Mouse (Mus musculus) monocyte, adult 5-6 weeks (primary cell): Measurements from ENCODE around the gene D16Ertd472e. TPM values are rescaled to one million over a fixed set of nuclear protein-coding genes. Genes with fewer than 3 reads are reported as not detected.

Experiments
- ATAC-seq: fragments of 153-309, 156-312 bp; replicated peaks from 2 replicates; pipeline ENCODE4 v1.8.0; 2017; ENCODE audit warnings: mild to moderate bottlenecking; ENCODE audit not compliant: low TSS enrichment, insufficient number of reproducible peaks, severe bottlenecking, poor library complexity, low FRiP score
- total RNA-seq: library from RNA; stranded (forward); fragments of 200-1000, 200-491, 200-594 nt; gene quantifications from 3 replicates; pipeline ENCODE4 v1.2.3, GENCODE M21; 2017

Gene D16Ertd472e
- total RNA-seq, 1 experiment from 2014 or later: 44.1 TPM

DNA sequence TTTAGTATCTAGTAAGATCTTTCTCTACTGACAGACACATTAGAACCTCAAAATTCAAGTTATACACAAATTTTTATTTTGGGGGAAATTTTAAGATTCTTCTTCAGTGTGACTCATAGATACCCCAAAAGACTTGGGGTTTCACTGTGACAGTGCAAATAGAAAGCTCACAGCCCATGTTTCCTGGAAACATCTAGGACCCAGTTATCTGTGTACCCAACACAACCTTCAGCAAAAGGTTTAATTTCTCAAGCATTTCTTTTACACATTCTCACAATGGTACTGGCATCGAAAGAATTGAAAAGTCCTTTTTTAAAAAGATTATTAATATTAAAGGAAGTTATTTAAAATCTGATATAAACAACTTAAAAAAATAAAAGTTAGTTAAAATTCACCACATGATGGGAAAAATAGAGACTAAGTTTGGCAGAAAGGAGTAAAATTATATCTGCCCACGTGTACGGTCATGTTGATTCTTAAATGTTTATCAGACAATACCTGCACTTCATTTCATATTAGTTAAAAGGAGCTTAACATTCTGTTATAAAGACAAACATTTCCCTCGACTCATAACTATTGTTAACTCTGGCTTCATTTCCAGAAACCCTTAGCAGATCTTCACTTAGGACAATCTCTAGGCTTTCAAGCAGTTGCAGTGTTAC, 1.2 kb downstream of the D16Ertd472e start:
- ATAC-seq: no peak

DNA sequence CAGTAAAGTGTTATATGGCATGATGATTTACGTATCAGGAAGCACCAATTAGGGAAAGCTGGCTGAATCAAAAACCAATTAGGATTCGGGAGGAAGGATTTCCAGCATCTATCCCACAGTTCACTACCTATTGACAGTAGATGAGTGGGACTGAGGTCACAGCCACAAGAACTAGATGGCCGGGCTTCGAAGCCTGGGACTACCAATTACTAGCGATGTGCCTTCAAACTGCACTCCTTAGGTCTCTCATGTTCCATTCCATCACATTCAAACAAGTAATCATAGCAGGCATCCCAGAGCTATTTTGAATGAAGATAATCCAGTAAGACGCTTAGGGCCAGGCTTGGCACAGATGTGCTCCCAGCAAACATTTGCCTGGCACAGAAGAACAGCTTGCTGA, 2.3 kb downstream of the D16Ertd472e start:
- no peak for ATAC-seq

DNA sequence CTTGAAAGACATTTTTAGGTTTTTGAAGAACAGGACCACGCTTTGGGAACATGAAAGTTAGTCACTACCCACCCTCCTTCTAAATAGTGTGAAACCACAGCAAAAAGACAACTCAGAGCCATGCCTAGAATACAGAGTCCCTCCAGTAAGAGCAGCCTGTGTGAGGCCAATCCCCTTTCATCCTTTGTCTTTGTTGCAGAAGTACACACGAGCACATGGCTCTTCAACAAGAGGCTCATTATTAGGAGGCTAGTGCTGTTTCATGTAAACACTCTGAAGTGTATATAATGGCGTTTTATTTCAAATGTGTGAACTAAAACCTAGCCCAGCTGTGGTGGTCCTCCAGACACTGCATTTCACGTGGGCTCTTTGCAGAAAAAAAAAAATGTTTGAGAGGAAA, 3.5 kb downstream of the D16Ertd472e start:
- no peak for ATAC-seq

DNA sequence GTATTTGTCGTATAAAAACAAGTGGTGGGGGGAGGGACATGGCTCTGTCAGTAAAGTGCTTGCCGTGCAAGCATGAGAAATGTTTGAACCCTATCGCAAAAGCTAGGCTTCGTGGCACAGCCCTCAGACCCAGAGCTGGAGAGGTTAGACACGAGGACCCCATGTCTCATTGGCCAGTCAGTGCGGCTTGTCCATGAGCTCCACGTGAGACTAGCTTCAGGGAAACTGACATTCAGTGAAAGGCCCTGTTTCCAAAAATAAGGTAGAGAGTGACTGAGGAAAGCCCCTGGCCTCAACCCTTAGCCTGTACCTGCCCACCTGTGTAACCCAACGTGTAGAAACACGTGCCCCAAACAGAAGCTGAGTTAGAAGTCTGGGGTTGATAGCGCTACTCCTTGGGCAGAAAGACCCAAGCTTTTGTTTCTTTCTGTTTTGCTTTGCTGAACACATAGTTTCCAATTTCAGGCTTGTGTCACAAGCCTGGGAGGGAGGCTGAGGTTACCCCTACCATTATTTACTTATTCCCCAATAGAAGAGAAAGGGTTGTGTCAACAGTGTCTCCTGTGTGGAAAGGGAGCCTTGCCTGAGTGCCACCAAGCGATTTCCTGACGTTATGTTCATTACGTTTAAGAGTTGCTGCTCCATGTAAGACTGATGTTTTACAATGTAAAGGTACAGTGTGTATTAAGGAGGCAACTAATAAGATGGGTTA, 12.2 kb downstream of the D16Ertd472e start:
- no peak for ATAC-seq

DNA sequence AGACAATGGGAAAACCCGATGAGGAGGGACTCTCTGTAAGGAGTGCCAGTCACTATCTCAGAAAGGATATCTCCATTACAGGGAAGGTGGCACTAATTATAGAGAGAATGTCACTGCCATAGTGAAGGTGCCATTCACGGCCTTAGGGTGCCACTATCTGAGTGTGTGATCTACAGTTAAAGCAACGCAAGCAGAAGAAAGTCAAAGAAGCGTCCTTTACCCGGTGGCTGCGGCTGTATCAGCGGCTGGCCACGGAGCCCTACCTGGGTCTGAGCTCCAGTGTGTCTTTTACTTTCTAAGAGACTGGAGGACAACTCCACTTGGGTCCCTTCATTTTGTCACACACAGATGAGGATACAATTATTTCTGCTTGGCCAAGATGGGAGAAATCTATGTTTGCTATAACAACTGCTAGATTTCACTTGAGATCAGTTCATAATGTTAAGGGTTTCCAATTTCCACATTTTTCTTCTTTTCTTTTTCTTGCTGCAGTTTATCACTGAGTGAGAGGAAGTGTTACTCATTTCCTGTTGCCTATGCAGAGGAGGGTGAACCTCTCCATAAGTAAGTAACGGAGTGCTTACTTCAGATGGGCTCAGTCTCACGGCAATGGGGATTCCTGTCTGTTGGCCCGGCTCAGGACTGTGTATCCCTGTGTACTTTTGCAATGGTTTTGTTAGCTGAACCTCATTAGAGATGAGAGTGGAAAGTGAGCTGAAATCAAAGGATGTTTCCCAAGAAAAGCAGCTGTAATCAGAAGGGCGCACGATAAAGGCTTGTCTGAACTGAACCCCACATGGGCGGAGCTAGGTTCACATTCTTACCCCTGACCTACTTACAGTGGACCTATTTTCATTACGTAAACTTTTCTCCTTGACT, 13.2 kb downstream of the D16Ertd472e start:
- peak; percentile 50; the same call in 1 of the 2 replicates for ATAC-seq

DNA sequence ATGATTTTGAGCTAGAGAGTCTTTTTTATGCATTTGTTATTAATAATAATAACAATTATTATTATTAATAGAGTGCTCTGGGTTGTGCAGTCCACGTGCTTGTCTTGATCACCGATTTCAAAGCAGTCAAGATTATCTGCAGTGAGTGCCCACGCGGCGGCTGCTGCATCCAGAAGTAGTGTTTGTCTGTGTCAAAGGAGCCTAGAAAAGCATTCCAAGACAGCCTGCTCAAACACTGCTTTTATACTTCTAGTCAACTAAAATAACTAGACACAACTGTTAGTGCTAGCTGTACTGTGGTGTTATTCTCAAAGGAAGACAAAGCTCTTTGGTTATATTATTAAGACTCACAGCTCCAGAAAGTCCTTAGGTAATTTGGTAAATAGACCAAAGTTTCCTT, 15.9 kb downstream of the D16Ertd472e start:
- ATAC-seq: no peak

DNA sequence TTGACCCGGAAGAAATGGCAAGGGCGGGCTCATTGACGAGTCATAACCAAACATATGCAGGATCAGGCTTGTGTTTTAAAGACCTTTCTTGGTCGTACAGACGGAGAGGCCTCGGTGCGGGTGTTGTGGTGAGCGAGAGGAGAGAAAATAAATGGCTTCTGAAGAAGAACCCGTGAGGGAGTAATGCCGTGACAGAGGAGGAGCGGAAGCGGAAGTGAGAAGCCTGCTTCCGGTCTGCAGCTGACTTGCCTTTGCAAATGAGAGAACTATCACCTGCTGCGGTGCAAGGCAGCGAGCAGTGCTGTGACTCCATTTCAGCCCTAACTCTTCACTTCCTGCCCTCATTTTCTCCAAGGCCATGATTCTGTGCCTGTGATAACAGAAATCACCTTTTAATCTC, 16.4 kb downstream of the D16Ertd472e start:
- peak; percentile 53 for ATAC-seq

DNA sequence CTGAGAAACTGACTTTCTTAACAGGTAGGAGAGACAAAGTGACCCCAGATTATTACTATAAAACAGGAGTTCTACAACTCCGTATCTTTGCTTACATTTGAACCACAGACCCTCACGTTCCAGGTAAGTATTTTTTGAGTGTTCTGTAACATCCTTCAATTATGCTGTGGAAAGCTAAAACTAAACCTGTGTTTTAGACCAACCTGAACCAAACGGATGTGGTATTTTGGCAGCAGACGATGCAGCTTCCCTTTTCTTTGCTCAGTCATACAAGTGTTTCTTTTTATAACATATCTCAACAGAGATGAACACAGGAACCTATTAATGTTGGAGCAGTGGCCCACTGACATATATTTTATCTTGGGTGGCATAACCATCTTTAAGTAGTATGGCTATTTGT, 18.9 kb downstream of the D16Ertd472e start:
- 0 out of 2 replicates have a peak, but pooled peaks have one; percentile 27 for ATAC-seq

DNA sequence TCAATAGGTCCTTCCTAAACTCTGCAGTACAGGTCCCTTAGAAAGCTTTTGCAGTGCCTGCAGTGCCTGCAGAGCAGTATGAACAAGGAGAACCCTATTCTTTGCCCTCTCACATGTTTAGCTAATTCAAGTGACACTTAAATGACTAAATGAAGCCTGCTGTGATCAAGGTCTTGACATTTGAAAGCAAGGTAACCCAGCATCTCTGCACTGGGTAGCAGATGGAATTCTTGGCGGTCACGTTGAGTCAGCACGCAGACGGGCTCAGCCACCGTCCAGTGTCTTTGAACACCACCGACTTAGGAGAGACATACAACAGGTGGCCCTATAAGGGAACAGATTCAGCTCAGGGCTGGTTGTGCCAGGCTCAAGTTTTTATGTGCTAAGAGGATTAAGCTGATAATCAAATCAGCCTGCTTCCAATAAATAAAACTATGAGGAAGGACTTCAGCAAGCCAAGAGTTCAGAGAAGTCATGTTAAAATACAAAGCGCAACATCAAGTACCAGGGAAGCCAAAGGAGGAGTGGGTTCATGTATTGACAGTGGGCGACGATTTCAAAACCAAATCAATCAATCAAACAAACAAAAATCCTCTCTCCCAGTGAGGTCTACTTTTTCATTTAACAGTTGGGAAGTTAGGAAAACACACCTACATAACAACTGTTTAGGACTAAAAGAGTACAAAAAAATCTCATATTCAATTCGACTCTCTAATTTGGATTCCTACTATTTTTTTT, 21.4 kb downstream of the D16Ertd472e start:
- no peak for ATAC-seq

DNA sequence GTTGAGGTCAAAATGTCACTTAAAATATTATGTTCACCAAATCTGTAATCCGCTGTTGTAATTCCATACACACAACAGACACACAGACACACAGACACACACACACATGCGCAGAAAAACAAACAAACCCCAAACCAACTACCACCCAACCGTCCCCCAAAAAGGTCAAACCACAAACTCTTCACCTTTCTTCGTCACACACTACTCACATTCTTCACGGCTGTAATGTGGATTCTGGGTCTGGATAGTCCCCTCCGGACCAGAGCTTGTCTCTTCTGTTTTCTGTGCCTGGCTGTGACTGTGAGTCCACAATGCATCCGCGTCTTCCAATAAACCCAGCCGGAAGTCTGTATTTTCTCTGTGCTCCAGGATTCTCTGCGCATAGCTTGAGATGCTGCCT, 29.1 kb downstream of the D16Ertd472e start:
- ATAC-seq: 0 out of 2 replicates have a peak, but pooled peaks have one; percentile 31

DNA sequence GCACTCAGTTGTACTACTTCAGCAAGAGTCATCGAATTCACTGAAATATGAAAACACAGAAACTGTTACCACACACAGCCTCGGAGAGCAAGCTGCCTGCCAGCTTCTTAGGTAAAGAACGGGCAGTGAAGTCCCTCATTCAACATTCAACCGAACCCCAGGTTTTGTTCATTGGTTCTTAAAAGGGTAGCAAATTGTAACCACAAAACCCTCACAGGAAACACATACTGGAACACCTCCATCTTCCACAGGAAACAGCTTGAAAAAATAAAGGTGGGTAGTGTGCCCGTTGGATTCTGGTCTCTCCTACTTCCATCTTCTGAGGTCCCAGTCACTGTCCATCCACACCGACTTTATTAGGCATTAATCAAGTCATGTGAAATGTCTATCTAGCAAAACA, 30.0 kb downstream of the D16Ertd472e start:
- no peak for ATAC-seq

DNA sequence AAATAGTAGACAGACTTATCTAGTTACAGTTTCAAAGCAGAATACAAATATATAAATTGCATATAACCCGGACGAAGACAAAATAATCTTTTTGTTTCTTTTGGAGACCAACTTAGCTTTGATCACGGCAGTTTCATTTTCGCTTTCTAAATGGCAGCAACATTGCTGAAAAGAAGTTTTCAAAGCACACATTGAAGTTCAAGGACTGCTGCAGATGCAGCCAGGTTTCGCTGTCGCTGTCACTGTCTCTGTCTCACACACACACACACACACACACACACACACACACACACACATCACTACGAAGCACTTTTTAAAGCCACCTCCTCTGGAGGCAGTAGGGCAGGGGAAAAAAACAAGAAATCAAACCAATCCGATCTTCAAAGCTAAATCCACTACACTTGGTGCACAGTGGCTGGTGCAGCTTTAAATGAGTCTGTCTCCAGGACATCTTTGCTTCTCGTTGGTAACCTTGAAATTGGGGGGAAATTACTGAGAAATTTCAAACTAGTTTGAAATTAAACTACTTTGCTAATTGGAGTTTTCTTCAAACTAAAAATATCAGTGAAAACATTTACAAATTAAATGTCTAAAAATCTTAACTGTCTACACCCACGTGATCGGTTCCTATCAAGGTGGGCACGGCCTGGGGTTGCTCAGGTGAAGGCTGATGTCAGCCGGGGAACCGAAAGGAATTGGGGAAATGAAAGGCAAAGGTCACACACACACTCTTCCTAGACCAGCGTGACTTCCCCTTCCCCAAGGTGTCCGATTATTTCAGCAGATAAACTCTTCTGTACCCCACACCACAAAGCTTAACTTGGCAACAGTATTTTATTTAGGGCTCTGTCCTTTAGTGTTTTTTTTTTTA, 35.9 kb downstream of the D16Ertd472e start:
- ATAC-seq: peak; percentile 62

DNA sequence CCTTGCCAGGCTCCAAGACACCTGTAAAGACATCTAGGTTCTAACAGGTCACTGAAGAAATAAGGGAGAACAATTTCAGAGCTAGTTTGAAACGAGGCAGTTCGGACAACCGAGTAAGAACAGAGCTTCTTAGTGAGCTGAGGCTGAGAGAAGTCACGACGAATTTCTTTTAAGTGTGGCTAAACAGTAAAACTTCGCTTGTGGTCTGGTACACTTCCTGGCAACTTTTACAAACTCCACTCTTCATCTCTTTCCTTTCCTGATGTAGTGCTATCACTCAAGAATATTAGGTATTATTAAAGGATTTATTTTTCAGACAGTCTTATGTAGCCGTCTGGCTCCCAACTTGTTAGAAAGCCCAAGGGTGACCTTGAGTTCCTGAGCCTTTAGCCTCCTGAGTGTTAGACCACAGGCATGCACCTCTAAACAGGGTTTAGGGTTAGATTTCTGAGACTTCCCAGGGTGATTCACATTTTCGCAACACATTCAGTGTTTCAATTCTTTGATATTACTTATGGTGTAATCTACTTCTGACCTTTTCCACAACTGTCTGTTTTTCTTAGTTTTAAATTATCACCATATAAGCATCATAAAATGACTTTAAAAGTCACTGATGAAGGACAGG, 38.6 kb downstream of the D16Ertd472e start:
- no peak for ATAC-seq

DNA sequence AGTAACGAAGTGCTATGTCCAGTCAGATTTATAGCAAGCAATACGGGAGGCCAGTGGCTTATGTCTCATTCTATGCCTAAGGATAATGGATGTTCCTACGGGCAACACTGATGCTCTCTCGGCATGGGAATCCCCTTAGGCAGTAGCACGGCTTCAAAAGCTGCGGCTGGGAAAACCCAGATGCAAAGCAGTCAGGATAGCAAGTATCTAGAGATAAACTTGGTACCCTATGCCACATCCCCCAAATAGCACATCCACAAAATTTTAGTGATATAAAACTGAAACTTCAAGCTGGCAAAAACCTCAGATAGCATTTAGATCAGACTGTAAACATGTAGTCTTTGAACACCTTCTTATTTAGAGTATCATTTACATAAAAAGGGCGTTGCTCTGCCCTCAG, 39.2 kb downstream of the D16Ertd472e start:
- ATAC-seq: no peak

DNA sequence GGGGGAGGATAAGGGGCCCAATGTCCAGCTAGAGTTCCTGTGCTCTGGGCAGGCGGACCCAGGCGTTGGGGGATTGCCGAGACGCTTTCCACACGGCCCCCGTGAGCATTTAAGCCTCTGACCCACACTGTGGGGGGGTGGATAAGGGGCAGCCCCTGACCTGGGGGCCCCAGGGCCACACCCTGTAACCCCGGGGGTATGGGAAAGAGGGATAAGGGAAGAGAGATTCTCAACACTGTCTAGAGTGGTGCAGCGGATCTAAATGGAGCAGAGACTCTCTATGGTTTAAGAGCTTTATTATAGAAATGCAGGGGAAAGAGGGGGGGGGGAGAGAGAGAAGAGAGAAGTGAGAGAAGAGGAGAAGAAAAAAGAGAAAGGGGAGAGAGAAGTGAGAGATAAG, 42.0 kb downstream of the D16Ertd472e start:
- no peak for ATAC-seq

DNA sequence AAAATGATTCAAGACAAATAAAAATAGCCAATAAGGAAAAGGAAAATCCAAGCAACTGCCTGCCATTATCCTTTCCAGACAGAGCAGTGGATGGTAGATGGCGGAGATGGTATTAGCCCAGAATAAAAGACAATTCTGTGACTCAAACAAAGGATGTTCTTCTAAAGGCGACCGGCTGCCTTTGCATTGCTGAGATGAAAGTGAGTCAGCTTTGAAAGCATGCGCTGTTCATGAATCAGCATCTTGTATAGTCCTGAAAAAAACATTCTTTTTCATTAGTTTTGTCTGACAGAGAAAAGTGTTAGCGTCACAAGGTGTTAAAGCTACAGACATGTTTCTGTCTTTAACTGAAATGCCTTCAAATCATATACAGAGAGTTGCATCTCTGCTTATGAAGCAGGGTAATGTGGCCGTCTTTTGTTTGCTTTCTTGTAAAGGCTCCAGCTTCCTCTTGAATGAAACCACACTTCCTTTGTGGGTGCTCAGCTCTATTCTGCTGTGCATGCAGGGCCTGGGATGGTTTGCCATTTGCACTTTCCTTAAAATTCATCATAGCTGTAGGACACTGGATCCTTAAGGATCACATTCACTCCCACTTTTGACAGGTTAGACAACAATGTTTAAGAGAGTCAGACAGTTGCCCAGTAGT, 44.4 kb downstream of the D16Ertd472e start:
- ATAC-seq: 0 out of 2 replicates have a peak, but pooled peaks have one; percentile 30

DNA sequence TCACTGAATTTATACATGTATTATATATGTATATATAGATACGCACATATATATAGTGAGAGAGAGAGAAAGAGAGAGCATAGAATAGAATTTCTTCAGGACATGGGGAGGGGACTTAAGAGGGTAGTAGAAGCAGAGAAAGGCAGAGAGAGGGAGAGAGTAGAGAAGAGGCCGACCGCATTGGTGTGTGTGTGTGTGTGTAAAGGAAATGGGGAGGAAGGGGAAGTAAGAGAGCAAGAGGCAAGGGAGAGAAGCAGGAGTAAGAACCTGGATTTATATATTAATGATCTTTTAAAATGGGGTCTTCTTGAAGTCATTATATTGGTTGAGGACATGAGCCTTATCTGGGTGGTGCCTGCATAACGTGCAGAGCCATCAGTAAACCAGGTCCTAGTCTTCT, 53.5 kb downstream of the D16Ertd472e start:
- no peak for ATAC-seq
